Mouse (Mus musculus): ENCODE measurements at regions not wholly inside any gene's neighbourhood (a gene's known extent, or its start where the extent isn't known, plus 50 kb on each side); places are given as distances from the start of the nearest gene placed in this dataset.
"Not testable (repeated sequence)": the region's sequence is repeated elsewhere in the genome, so short reads cannot be mapped to it uniquely, and the experiment has no call there.

DNA sequence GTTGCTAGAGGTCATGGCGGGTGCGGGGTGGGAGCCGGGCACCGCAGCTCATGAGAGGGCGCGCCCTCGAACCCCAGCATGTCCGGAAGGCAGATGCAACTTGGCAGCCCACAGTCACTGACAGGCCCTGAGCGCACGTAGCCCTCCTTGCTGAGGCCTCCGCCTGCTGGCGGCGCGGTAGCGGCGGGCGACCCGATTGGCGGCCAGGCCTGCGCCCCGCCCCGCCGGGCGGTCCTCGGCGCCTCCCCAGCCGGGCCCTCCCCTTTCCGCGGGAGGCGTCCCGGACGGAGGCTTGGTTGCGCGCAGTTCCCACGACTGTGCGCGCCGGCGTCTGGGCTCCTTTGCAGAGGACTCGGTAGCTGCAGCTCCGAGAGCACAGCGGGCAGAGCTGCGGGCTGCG, 301.9 kb downstream of the Hpcal1 start:
- DNase-seq (ENCODE audit: low spot score in 2 of 2) = peak in 1 of 2 experiments; percentile 1

GRCm38 (mm10) chr12:17993368-17993767, 302.7 kb downstream of the Hpcal1 start:
- not testable (repeated sequence) for DNase-seq (ENCODE audit: low spot score in 2 of 2)

All from layer of hippocampus, adult 8-10 months (tissue).